Mouse (Mus musculus) activated CD4-positive, CD25-positive, alpha-beta regulatory T cell, adult 4 months (primary cell): ENCODE measurements around the gene Mrpl12. TPM values are rescaled to one million over a fixed set of nuclear protein-coding genes. Genes with fewer than 3 reads are reported as not detected.

Experiments used
- ATAC-seq: one replicate; pipeline ENCODE4 v1.8.0; 2017
- polyA plus RNA-seq, 2 experiments: library from polyadenylated mRNA; unstranded; fragments of 100-300 nt; shearing (Covaris generic); gene quantifications; one replicate each; pipeline ENCODE4 v1.2.1; 2017

Gene Mrpl12
- polyA plus RNA-seq, 2 experiments from 2014 or later, result 73.5 to 74.7 TPM

DNA sequence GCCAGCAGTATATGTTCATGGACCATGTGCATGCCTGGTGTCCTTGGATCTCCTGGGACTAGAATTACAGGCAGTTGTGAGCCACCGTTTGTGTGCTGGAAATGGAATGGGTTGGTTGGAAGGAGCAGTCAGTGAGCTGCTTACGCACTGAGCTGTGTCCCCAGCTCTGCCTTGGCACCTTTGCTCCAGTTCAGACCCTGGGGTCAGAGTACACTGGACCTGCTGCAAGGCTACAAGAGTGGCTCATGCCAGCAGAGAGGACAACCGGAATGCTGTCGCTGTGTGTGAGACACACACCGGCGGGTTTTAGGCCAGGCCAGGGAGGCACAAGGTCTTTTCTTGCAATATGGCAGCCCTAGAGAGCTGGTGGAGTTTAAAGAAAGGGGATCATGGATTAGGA is 12.4 kb upstream of the Mrpl12 start:
- ATAC-seq, result no peak

DNA sequence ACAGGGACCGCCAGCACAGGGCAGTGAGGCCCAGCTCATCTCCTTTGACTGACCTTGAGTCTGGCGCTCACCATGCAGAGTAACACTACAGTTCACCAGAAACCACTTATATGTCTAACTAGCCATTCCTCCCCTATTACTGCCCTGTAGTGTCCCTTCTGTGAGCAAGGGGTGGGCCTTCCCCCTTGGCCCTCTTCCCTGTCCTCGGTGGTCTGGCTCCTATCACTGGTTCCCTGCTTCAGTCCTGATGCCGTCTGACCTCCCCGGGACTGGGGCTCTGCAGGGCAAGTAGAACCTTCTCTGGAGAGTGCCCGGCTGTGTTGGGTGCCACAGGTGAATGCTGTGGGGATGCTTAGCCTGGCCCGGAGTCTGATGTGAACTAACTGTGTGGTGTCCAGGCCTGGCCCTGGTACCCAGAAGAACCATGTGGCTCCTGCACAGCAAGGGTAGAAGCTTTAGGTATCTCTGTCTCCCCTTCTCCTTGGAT is 922 bp upstream of the Mrpl12 start:
- no peak for ATAC-seq

DNA sequence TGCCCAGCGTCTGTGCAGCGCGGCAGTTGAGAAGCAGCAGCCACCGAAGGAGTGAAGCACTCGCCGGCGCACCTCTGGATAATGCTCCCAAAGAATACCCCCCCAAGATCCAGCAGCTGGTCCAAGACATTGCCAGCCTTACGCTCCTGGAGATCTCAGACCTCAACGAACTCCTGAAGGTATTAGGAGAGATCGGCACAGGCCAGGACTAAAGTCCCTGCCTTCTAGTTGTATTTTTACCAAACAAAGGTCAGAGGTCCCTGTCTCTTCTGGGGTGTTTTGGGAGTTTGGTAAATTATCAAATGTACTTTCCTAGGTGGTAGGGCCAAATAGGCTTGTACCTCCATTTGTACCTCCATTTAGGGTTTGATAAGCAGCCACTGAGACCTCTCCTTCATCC is 838 bp downstream of the Mrpl12 start:
- no peak for ATAC-seq

DNA sequence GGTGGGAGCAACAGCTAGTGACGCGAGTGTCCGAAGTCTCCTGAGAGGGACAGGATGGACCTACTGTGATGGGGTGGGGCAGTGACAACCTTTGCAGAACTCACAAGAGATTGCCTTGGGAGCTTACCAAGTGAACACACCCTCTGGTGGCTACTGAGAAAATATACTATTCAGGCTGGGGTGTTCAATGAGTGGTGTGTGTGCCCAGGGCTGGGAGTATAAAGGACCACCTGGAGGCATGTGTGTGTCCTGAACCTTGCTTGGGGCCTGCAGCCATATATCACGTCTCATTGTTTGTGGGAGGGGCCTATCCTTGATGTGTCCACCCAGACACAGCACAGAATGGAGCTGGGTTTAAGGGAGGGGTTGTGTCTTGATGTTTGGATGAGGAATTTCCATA is 4.1 kb downstream of the Mrpl12 start:
- no peak for ATAC-seq

DNA sequence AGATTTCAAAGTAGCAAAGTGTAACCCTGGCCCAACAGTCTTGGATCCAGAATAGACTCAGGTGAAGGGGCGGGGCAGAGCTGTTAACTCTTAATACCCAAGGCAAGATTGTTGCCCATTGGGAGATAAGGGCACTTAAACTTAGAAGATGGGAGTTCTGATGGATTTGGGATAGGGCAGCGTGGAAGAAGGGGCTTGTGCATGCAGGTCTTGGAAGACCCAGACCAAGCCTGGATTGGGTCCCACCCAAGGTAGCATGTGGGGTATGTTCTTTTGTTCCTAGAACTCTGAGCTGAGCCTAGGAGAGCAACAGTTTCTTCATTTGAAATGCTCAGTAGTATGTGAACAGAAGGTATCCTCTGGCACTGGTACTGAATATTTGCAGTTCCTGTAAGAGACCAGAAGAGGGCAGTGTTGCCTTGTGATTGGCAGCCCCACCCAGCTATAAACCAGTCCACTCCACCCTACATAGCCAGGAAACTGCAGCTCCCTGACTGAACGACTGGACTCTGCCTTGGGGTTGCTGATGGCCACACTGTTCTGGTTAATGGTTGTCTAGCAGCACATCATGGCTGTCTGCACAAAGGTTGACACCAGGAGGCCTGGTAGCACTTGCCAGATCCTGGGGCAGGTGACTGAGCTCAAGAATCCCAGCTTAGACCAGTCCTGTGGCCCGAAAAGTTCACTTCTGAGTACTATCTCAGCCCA is 4.8 kb downstream of the Mrpl12 start:
- ATAC-seq, result no peak

DNA sequence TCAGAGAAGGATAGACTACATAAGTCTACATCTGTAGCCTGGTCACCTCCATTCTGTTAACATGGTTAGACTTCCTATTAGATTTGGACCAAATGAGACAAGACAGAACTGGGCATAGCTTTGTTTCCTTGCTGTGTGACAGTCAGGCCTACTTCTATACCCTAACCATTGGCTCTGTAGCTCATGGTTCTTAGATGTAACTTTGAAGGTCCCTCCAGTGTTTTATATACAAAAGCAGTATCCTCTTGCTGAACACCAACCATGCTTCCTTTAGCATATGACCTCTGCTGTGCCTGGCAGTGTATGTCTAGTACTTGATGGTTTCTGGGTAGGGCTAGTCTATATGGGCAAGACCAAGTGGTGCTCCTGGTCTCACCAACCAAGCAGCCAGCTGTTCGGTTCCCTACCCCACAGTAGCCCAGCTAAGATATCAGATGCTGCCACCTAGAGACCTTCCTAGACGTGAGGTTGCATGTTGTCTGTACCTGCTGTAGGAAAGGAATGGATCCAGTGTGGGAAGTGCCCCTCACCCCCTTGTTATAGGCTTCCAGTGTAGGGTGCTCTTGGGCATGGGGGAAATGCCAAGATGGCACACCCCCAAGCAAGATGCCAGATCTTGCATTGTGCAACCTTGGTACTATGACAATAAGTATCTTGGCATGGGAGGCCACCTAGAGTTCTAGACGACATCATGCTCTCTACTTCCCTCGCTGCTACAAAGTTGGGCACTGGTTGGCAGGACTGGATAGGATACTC is 6.1 kb downstream of the Mrpl12 start:
- no peak for ATAC-seq

DNA sequence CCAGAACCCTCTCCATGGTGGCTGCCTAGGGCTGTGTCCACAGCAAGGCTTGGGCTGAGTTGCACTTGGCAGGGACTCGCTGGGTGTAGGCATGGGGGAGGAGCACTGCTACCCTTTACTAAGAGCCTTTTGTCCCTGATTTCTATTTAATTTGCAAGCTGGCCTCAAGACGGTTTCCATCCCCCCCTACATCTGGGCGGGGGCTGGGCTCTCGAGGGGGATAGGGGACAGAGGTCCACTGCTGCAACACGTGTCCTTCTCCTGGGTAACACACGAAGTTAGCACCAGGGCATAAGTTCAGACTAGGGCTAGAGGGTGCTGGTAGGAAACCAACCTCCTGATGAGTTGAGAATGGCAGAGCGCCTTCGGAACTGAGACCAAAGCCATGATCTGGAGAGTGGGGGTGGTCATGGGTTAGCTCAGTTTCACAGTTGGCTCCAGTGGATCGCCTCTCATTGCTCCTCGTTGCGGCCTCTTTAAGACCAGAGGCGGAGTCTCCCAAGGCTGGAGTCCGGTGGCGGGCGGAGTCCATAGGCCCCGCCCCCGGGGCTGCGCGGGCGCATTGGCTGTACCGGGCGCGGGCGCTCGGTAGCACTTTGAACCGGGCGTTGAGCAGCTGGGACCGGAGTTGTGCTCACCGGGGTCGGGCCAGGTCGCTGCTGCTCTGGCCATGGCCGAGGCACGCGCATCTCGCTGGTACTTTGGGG is 7.1 kb downstream of the Mrpl12 start, which contains the start of gene Slc25a10:
Gene Slc25a10 (plus strand): TSS at position 524 of the 707 bp plus-strand sequence.
- ATAC-seq, result peak; percentile 67

DNA sequence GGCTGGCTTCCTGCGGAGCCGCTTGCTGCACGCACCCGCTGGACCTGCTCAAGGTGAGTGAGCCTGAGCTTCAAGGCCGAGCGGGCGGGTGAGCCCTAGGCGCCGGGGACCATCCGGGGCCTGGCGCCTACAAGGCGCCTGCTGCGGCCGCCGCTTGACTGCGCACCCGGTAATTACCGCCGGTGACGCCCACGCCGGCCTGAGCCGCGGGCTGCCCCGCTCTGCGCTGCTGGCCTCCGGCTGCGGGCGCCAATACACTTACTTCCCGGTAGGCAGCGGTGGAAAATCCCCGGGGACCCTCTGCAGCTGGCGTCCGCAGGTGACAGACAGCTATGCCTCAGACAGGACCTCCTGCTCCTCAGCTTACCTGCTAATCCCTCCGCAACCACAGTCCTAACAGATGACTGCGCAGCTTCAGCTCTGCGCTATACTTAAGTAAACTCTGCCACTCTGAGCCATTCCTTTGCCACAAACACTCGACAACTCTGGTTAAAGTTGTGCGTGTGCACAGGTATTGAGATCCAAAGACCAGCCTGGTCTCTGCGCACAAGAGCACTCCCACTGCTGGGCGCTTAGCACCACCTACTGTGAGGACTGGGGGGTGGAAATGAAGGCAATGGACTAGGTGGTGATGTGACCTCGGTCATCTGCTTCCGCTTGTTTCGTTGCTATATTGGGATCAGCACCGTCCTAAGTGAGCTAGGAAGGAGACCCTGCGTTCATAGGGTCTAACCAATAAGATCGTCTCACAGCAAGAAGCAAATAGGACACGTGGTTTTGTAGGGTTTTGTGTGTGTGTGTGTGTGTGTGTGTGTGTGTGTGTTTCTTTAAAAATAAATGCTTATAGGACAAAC is 7.8 kb downstream of the Mrpl12 start:
- peak; percentile 37 for ATAC-seq

DNA sequence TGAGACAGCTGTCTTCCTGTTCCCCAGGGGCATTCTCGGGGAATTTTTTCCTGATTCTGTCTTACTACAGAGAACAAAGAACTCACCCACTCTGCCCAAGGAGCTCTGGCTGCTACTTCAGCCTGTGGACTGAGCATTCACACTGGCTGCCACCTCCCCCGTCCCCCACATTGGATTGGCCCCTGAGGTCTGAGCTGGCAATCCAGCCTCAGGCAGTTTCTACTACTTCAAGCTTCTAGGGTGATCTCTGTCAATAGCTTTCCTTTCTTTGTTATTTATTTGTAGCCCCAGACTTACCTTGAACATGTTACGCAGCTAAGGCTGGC is 8.4 kb downstream of the Mrpl12 start:
- ATAC-seq, result no peak

DNA sequence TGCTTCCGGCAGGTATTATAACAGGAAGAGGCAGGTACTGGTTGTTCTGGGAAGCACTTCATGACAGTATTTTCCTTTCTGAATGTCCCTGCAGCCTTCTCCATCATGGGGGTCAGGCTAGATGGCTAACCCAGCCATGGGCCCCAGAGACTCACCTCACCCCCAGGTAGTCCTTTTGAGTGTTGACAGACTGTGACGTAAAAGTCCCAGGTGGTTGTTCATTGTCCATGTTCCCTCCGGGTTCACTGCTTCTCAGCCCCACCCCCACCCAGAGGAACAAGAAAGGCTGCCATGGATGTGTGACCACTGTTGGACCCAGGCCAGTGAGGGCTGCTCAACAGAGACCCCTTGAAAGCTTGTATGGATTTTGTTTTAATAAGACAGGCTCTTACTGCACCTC is 8.9 kb downstream of the Mrpl12 start:
- no peak for ATAC-seq

DNA sequence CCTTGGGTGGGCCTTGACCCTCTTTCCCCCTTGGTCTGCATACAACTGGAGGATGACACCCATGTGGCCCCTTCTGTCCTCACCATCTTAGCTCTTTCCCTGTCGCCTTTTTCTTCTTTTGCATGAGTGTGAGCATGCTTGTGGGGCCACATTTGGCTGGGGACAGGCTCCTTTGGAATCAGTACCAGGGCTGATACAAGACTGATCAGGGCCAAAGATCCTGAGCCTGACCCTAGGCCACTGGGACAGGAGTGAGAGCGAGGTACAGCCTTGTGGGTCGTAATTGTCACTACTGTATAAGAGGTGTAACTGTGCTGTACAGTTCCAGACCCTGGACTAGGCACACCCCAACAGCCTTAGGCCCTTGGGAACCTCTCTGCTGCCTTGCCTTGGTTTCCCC is 9.5 kb downstream of the Mrpl12 start:
- ATAC-seq, result no peak

DNA sequence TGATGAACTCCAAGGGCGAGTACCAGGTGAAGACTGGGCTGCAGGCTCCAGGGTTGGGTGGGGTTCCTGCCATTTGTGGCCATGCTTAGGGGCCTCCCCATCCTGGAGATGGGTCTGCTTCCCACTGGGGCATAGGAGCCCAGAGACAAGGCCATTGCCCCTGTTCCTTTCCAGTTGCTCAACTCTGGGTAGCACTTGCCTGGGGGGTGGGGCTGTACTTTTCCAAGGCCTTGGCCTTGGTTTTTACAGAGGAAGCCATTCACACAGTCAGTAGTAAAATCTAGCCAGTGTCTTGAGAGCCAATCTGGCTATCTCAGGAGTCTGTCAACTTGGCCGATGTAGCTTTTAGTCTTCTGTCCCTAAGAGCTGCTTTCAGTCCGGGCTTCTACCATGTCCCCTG is 13.0 kb downstream of the Mrpl12 start:
- ATAC-seq, result no peak

DNA sequence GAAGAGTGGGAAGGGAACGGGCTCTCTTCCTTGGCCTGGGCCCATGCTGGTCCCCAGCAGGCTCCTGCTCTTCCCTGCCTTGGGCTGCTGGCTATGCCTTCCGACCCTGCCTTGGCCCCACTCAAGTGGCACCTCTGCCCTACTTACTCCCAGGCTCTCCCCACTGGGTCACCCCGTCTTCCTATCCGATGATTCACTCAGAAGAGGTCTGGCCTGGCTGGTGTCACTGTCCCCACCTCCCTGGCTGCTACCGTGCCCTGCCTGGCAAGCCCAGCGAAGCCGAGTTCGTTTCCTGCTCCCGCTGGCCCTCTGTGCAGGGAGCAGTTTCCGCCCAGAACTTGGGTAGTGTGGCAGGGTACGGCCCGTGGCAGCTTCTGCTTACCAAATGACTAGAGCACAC is 13.8 kb downstream of the Mrpl12 start:
- ATAC-seq, result no peak

DNA sequence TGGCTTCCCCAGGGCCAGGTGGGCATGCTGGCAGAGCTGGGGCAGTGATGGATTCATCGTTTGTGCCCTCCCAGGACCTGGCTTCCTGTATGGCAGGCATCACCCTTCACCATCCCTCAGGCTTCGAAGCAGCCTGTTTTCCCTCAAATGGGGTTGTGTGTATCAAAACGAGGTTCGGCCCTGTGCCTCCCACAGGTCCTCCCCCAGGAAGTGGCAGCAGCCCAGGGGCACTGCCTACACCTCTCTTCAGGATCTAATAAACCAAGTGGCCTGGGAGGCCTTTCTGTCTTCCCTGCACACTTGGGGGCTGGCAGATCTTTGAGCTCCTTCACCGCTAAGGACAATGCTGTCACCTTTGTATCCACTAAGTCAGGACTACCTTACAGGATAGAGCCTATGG is 14.5 kb downstream of the Mrpl12 start:
- no peak for ATAC-seq

DNA sequence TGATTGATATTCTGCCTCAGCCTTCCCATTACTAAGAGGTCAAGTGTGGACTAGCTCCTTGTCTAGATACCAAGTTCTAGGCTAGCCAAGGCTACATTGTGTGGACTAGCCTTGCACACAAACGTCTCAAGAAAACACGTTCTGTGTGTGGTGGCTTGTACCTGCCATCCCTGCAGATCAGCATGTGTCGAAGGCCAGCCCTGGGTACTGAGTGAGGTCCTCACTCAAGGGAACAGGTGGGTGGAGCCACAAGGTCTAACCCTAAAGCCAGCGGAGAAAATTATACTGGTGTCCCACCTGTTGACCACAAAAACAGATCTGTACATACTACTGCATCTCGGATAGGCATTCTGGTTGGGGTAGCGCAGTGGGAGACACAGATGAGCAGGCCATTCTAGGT is 15.5 kb downstream of the Mrpl12 start:
- ATAC-seq, result no peak

DNA sequence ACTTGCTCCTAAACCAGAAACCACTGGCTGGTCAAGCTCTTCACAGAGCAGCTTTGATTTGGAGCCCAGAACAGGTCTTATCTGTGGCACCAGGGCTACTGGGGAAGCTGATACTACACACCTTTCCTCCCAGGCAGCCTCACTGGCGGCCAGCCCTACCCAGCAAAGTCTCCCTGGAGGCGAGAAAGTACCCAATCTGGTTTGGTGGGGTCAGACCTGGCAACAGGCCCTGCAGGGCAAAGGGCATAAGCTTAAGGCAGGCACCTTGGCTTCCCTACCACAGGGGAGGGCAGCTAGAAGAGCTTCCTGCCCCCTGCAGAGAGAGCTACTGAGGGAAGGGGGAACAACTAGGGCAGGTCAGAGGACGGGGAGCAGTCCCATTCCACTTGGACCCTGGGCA is 15.9 kb downstream of the Mrpl12 start:
- no peak for ATAC-seq

DNA sequence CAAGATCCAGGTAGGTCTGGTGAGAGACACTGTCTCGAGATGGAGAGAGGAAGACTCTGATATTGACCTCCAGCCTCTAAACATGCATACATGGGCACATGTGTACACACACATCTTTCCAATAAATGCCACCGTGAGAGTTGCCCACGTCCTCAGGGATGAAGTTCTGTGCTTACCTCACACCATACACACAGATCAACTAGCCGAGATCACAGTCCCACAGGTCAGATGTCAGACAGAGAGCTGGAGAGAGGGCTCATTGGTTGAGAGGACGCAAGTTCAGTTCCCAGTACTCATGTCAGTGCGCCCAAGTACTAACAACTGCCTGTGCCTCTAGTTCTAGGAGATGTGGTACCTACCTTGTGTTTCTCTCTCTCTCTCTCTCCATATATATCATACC is 16.6 kb downstream of the Mrpl12 start:
- no peak for ATAC-seq

DNA sequence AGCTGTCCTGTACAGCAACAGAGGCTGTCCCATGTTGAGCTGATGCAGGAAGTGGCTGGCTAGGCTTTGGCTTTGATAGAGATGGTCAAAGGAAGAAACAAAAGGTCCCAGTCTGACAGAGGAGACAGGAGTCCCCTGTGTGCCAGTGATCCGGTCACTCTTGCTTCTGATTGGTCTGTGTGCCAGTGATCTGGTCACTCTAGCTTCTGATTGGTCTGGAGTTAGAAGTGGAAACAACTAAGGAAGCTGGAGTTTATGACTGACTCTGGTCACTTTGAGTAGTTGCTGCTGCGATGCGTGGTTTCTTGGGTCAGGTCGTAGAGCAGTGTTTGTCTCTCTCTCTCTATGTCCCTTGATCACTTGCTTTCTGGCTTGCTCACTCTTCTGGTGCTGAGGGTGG is 17.3 kb downstream of the Mrpl12 start:
- no peak for ATAC-seq

DNA sequence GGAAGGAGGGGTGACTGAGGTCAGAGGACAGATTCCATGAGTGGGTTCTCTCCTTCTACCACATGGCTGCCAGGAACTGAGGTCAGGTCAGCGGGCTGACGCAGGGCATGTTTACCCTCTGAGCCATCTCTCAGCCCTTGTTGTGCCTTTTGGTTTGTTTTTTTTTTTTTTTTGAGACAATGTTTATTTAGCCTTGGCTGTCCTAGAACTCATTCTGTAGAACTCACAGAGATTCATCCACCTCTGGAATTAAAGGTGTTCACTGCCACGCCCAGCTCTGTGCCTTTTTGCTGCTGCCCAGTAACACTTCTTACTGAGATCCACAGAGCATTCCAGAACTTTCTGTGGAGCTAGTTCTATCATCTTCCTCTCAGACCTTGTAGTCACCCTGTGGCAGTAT is 21.2 kb downstream of the Mrpl12 start:
- no peak for ATAC-seq

DNA sequence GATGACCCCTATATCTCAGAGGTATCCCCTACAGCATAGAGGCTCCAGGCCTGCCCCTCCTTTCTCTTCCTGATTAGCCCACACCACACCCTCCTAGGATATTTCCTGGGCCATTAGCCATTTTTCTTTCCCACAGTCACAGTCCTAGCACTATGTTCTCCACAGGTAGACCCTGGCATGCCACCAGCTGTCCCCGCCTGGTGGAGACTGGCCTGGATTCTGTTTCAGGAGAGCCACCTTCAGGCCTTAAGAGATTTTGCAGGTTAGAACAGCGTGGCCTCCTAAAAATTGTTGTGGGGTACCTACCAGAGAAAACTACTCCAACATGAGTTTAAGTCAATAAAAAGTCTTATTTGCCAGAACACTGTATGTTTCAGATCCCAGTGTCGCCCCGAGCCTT is 22.5 kb downstream of the Mrpl12 start:
- ATAC-seq, result no peak

DNA sequence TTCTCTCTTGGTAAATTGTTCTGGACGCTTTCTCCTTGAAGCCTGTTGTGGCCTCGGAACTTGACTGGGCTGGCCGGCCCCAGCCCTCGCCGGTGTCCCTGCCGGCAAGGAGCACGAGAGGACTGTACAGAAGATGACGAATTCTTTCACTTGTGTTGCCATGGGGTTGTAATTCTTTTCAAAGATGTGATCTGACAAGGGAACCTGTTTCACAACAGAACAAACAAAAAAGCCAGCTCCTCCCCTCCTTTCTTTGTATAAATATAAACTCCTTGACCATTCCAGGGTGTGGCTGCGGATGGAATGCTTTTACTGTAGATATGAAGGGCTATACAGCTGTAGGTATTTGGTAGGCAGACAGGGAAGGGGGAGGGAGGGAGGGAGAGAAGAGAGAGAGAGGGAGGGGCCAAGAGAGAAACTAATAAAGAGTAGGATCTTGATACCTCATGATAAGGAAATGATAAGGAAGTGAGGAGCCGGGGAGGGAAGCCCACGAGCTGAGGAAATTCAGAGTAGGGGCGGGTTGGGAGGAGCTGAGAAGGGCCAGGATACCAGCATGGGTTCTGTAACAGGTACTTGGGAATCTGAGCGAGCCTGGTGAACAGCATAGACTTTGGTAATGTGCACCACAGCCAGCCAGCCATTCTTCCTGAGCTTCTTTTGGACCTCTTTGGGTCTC is 23.3 kb downstream of the Mrpl12 start:
- ATAC-seq, result no peak

DNA sequence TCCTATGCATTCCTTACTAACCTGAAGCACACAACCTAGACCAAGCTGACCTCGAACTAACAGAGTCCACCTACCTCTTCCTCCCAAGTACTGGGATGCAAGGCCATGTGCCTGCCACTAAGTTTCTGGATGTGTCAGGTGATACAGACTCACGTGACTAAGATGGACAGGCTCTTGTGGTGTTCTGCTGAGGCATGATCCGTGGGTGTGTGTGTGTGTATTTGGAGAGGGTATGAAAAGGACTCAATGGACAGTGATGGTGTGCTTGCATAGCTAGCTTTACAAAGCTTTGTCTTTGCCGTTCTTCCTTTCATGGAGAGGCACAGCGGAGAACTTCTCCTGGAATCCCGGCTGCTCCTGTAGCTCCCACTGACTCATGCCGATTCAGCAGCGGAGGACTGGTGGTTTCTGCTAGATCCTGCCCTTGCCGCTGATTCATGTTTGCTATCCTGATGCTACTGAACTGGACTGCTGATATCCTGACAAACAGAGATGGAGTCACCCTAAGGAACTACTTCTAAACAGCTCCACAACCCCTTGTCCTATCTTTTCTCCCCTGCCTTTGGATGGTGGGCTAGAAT is 24.0 kb downstream of the Mrpl12 start:
- ATAC-seq, result no peak
